22 mouse cellular contexts compared by ENCODE assay signal in genomic region chr4:98955986-98956385, GRCm38 (mm10). TPM values are rescaled to one million over a fixed set of nuclear protein-coding genes. Genes with fewer than 3 reads are reported as not detected.
DNase-seq lines count a peak whose midpoint lies in the region; ATAC-seq and TF ChIP-seq lines count a peak whose summit lies in the region.
"Had no signal": no experiment of that assay in that cellular context is flagged by ENCODE, and none has a peak within 500 bp of the region (broad histone marks: within the 10 kb centered on the region; RNA-seq: fewer than 3 reads in every experiment).

No protein-coding gene starts in this region.

- 98% methylated on average over 8 of the region's 8 CpGs for WGBS in intestine, postnatal 0 days
- WGBS in midbrain, embryonic 16.5 days = 96% methylated on average over 8 of the region's 8 CpGs

- no peaks in the 10 kb centered on the region for H3K9me3 ChIP-seq in intestine, postnatal 0 days (ENCODE audit: control insufficient read depth)
- H3K9me3 ChIP-seq in midbrain, embryonic 16.5 days (replicated peaks; ENCODE audit: control insufficient read depth, low read length, poor library complexity, severe bottlenecking) = no peaks in the 10 kb centered on the region
- H3K9me3 ChIP-seq: embryonic facial prominence, embryonic 12.5 days; embryonic facial prominence, embryonic 15.5 days; forebrain, embryonic 15.5 days; heart, embryonic 13.5 days; hindbrain, embryonic 12.5 days; hindbrain, embryonic 15.5 days; intestine, embryonic 15.5 days had no signal

- H3K27me3 ChIP-seq in intestine, postnatal 0 days (replicated peaks; ENCODE audit: control insufficient read depth, insufficient read depth, low read length) = no peaks in the 10 kb centered on the region
- H3K27me3 ChIP-seq in midbrain, embryonic 16.5 days (ENCODE audit: control insufficient read depth, insufficient read depth, low read depth, low read length) = no peaks in the 10 kb centered on the region
- H3K27me3 ChIP-seq: embryonic facial prominence, embryonic 12.5 days; embryonic facial prominence, embryonic 15.5 days; forebrain, embryonic 15.5 days; heart, embryonic 13.5 days; hindbrain, embryonic 12.5 days; hindbrain, embryonic 15.5 days; intestine, embryonic 15.5 days had no signal

- TF ChIP-seq CTCF in intestine, postnatal 0 days (IDR thresholded peaks at IDR 0.05; ENCODE audit: low read depth) = no peak

- ATAC-seq in intestine, postnatal 0 days = no peak
- no peak for ATAC-seq in midbrain, embryonic 16.5 days
- ATAC-seq: forebrain, embryonic 15.5 days; intestine, embryonic 15.5 days had no signal

- H3K36me3 ChIP-seq in intestine, postnatal 0 days (ENCODE audit: control insufficient read depth, insufficient read depth) = peaks cover 19% of the 10 kb centered on the region
- peaks cover 23% of the 10 kb centered on the region for H3K36me3 ChIP-seq in midbrain, embryonic 16.5 days (ENCODE audit: control insufficient read depth, insufficient read depth, low read length)

- peak; percentile 11 for DNase-seq in cerebellum, adult 11 months
- no peak for DNase-seq in cerebellum, postnatal 4 days (ENCODE audit: low spot score in 2 of 2)
- DNase-seq in cerebellum, adult 18-20 months = peak; percentile 11 to 28
- peak; percentile 24 for DNase-seq in cerebellum, adult 9-10 months
- peak; percentile 19 to 52 for DNase-seq in cerebellum, postnatal 14 days
- DNase-seq in layer of hippocampus, adult 9-10 months (ENCODE audit: low spot score) = no peak
- DNase-seq: adrenal gland, postnatal 10 days; adrenal gland, postnatal 36 days; gastrocnemius, postnatal 25 days; heart, adult 18-20 months; heart, postnatal 14 days; heart, postnatal 4 days; kidney, adult 2 months had no signal

- H3K9ac ChIP-seq in intestine, postnatal 0 days (ENCODE audit: low read depth, low read length) = no peak overlapping the region
- no peak overlapping the region for H3K9ac ChIP-seq in midbrain, embryonic 16.5 days (ENCODE audit: low read depth, low read length)
- H3K9ac ChIP-seq: embryonic facial prominence, embryonic 12.5 days; embryonic facial prominence, embryonic 15.5 days; forebrain, embryonic 15.5 days; heart, embryonic 13.5 days; hindbrain, embryonic 12.5 days; hindbrain, embryonic 15.5 days; intestine, embryonic 15.5 days had no signal

- no peak overlapping the region for H3K4me2 ChIP-seq in intestine, postnatal 0 days (replicated peaks; ENCODE audit: low read depth)
- no peak overlapping the region for H3K4me2 ChIP-seq in midbrain, embryonic 16.5 days (ENCODE audit: low read length)
- H3K4me2 ChIP-seq: embryonic facial prominence, embryonic 12.5 days; embryonic facial prominence, embryonic 15.5 days; forebrain, embryonic 15.5 days; heart, embryonic 13.5 days; hindbrain, embryonic 12.5 days; hindbrain, embryonic 15.5 days; intestine, embryonic 15.5 days had no signal

- no peaks in the 10 kb centered on the region for H3K4me1 ChIP-seq in intestine, postnatal 0 days (replicated peaks; ENCODE audit: control insufficient read depth, insufficient read depth, low read length)
- no peaks in the 10 kb centered on the region for H3K4me1 ChIP-seq in midbrain, embryonic 16.5 days (ENCODE audit: control insufficient read depth, insufficient read depth, low read length)
- H3K4me1 ChIP-seq: embryonic facial prominence, embryonic 12.5 days; embryonic facial prominence, embryonic 15.5 days; forebrain, embryonic 15.5 days; hindbrain, embryonic 12.5 days; hindbrain, embryonic 15.5 days; intestine, embryonic 15.5 days had no signal

- H3K4me3 ChIP-seq in intestine, postnatal 0 days (ENCODE audit: low read depth, low read length) = no peak overlapping the region
- H3K4me3 ChIP-seq in midbrain, embryonic 16.5 days (ENCODE audit: low read depth, low read length) = no peak overlapping the region
- H3K4me3 ChIP-seq: embryonic facial prominence, embryonic 12.5 days; embryonic facial prominence, embryonic 15.5 days; forebrain, embryonic 15.5 days; heart, embryonic 13.5 days; hindbrain, embryonic 12.5 days; hindbrain, embryonic 15.5 days; intestine, embryonic 15.5 days had no signal

- no peak overlapping the region for H3K27ac ChIP-seq in intestine, postnatal 0 days (ENCODE audit: low read depth, low read length)
- no peak overlapping the region for H3K27ac ChIP-seq in midbrain, embryonic 16.5 days (ENCODE audit: low read length)
- H3K27ac ChIP-seq: embryonic facial prominence, embryonic 12.5 days; embryonic facial prominence, embryonic 15.5 days; forebrain, embryonic 15.5 days; heart, embryonic 13.5 days; hindbrain, embryonic 12.5 days; hindbrain, embryonic 15.5 days; intestine, embryonic 15.5 days had no signal

RNA-seq across cellular contexts. Expression of gene Usp1, which starts 32.4 kb away (rescaled TPM):
- polyA plus RNA-seq in intestine, postnatal 0 days (2015; fragmentation: Nextera tagmentation; extraction: Ambion mirVana) = 42.2 and 51.0 TPM in 2 replicates
- 21.6 and 24.6 TPM in 2 replicates for polyA plus RNA-seq in midbrain, embryonic 16.5 days (2015; fragmentation: Nextera tagmentation; extraction: Ambion mirVana)

Comparison
In these comparisons a context has a peak if more than half of its experiments do, and no peak if none do; other contexts are left out.
1. DNase-seq: peak in cerebellum, adult 11 months (single experiment), cerebellum, adult 18-20 months (2 of 2), cerebellum, adult 9-10 months (single experiment) and cerebellum, postnatal 14 days (2 of 2); none in cerebellum, postnatal 4 days (0 of 2) and layer of hippocampus, adult 9-10 months (single experiment).